Mouse (Mus musculus): ENCODE measurements at regions not wholly inside any gene's neighbourhood (a gene's known extent, or its start where the extent isn't known, plus 50 kb on each side); places are given as distances from the start of the nearest gene placed in this dataset.

- no peak for DNase-seq (ENCODE audit: low read depth, low spot score)
Observed at GRCm38 (mm10) chr3:33902431-33902830, 58.3 kb upstream of the Ccdc39 start.

GRCm38 (mm10) chr3:33903326-33903725 lies 59.2 kb upstream of the Ccdc39 start:
- no peak for DNase-seq (ENCODE audit: low read depth, low spot score)

- DNase-seq (ENCODE audit: low read depth, low spot score), result no peak
Observed at GRCm38 (mm10) chr3:33903816-33904215, 59.7 kb upstream of the Ccdc39 start.

- DNase-seq (ENCODE audit: low read depth, low spot score), result no peak
Observed at GRCm38 (mm10) chr3:33904854-33905678, 61.0 kb upstream of the Ccdc39 start.

- DNase-seq (ENCODE audit: low read depth, low spot score), result no peak
Observed at GRCm38 (mm10) chr3:33905679-33906007, 61.5 kb upstream of the Ccdc39 start.

GRCm38 (mm10) chr3:33907061-33907460 lies 63.0 kb upstream of the Ccdc39 start:
- DNase-seq (ENCODE audit: low read depth, low spot score), result no peak

- no peak for DNase-seq (ENCODE audit: low read depth, low spot score)
Observed at GRCm38 (mm10) chr3:33911559-33911958, 67.4 kb upstream of the Ccdc39 start.

- DNase-seq (ENCODE audit: low read depth, low spot score), result no peak
Observed at GRCm38 (mm10) chr3:33913470-33913869, 69.4 kb upstream of the Ccdc39 start.

- no peak for DNase-seq (ENCODE audit: low read depth, low spot score)
Observed at GRCm38 (mm10) chr3:33914386-33914785, 70.3 kb upstream of the Ccdc39 start.

- DNase-seq (ENCODE audit: low read depth, low spot score), result no peak
Observed at GRCm38 (mm10) chr3:33915777-33916176, 71.7 kb upstream of the Ccdc39 start.

- no peak for DNase-seq (ENCODE audit: low read depth, low spot score)
Observed at GRCm38 (mm10) chr3:33916318-33916717, 72.2 kb upstream of the Ccdc39 start.

GRCm38 (mm10) chr3:33916818-33917217 lies 72.7 kb upstream of the Ccdc39 start:
- no peak for DNase-seq (ENCODE audit: low read depth, low spot score)

GRCm38 (mm10) chr3:33918785-33919184 lies 74.7 kb upstream of the Ccdc39 start:
- DNase-seq (ENCODE audit: low read depth, low spot score), result peak; percentile 33

- DNase-seq (ENCODE audit: low read depth, low spot score), result no peak
Observed at GRCm38 (mm10) chr3:33925072-33925471, 81.0 kb upstream of the Ccdc39 start.

GRCm38 (mm10) chr3:33955064-33955463 lies 64.7 kb upstream of the Fxr1 start:
- no peak for DNase-seq (ENCODE audit: low read depth, low spot score)

- DNase-seq (ENCODE audit: low read depth, low spot score), result peak; percentile 53
Observed at GRCm38 (mm10) chr3:33955854-33956624, 63.7 kb upstream of the Fxr1 start.

- no peak for DNase-seq (ENCODE audit: low read depth, low spot score)
Observed at GRCm38 (mm10) chr3:33956625-33957023, 63.1 kb upstream of the Fxr1 start.

GRCm38 (mm10) chr3:33957676-33958075 lies 62.1 kb upstream of the Fxr1 start:
- DNase-seq (ENCODE audit: low read depth, low spot score), result no peak

- no peak for DNase-seq (ENCODE audit: low read depth, low spot score)
Observed at GRCm38 (mm10) chr3:33958216-33958615, 61.5 kb upstream of the Fxr1 start.

- DNase-seq (ENCODE audit: low read depth, low spot score), result no peak
Observed at GRCm38 (mm10) chr3:33960211-33960610, 59.5 kb upstream of the Fxr1 start.

GRCm38 (mm10) chr3:33962938-33963337 lies 56.8 kb upstream of the Fxr1 start:
- no peak for DNase-seq (ENCODE audit: low read depth, low spot score)

GRCm38 (mm10) chr3:33967184-33967583 lies 52.6 kb upstream of the Fxr1 start:
- no peak for DNase-seq (ENCODE audit: low read depth, low spot score)
